Mouse (Mus musculus): Measurements from ENCODE around the gene Slc25a11. TPM values are rescaled to one million over a fixed set of nuclear protein-coding genes. Genes with fewer than 3 reads are reported as not detected.

Slc25a11 gene
- polyA plus RNA-seq, 1 experiment from 2014 or later: 121 TPM

DNA sequence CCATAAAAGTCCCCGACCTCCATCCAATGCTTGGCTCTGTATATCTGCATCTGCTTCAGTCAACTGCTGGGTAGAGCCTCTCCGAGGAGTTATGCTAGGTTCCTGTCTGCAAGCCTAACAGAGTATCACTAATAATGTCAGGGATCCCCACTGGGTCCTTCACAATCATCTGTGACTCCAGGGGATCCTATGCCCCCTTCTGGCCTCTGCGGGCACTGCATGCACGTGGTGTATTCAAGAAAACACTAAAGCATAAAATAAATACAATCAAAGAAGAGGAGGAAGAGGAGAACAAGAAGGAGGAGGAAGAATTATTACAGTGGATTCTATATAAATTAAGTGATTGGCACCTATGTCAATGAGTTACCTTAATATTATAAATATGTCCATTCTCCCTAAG, 21.8 kb downstream of the Slc25a11 start:
- DNase-seq (ENCODE audit: low spot score): peak; percentile 39
- Histone ChIP-seq H3K36me3 (ENCODE audit: insufficient read depth, low read length) (no peaks in the 10 kb centered on the region), H3K4me3 (ENCODE audit: low read depth, low read length) (no peak overlapping the region), H3K9ac (replicated peaks; ENCODE audit: low read depth) (no peak overlapping the region), H3K4me1 (ENCODE audit: insufficient read depth, low read depth, low read length) (no peaks in the 10 kb centered on the region), H3K27ac (ENCODE audit: low read length) (no peak overlapping the region), H3K27me3 (replicated peaks; ENCODE audit: insufficient read depth, low read length) (no peaks in the 10 kb centered on the region), H3K9me3 (ENCODE audit: low read length) (no peaks in the 10 kb centered on the region), H3K4me2 (replicated peaks; ENCODE audit: low read depth, low read length) (no peak overlapping the region)
- ATAC-seq: no peak
- 43% methylated on average over 4 of the region's 4 CpGs for WGBS
- TF ChIP-seq CTCF (IDR thresholded peaks at IDR 0.05) (peak; percentile 76), EP300 (IDR thresholded peaks at IDR 0.05) (no peak)

DNA sequence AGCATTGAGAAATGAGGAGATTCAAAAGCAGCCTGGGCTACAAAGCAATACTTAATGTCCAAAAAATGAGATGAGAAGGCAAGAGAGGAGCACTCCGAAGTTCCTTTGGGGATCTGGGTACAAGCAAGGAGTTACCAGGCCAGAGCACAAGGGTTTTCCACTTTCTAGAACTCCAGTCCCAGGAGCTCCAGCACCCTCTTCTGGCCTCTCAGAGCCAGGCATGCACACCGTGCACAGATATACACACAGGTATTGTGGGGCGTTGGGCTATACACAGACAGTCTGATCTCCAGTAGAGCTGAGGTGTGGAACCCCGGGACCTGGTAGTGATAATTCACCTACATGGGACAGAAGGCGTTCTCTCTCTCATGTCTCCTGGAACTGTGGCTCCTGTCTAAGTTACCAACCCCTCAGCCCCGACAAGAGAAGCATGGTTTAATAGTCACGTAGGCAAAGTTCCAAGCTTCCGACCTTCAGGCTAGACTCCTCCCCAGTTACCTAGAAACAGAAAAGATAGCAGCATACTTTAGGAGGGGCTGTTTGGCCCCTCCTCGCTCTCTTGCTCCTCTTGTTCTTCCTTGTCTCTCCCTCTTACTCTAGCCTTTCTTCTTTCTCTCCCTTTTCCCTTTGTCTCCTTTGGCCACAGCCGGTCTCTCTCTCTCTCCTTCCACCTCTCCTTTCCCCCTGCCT, 24.1 kb downstream of the Slc25a11 start:
- H3K4me2 ChIP-seq (replicated peaks; ENCODE audit: low read depth, low read length): no peak overlapping the region
- no peak for DNase-seq (ENCODE audit: low spot score)
- no peaks in the 10 kb centered on the region for H3K36me3 ChIP-seq (ENCODE audit: insufficient read depth, low read length)
- TF ChIP-seq CTCF (IDR thresholded peaks at IDR 0.05) (peak; percentile 49), EP300 (IDR thresholded peaks at IDR 0.05) (no peak)
- ATAC-seq: no peak
- no peaks in the 10 kb centered on the region for H3K9me3 ChIP-seq (ENCODE audit: low read length)
- H3K27ac ChIP-seq (ENCODE audit: low read length): no peak overlapping the region
- H3K27me3 ChIP-seq (replicated peaks; ENCODE audit: insufficient read depth, low read length): no peaks in the 10 kb centered on the region
- H3K4me3 ChIP-seq (ENCODE audit: low read depth, low read length): no peak overlapping the region
- H3K4me1 ChIP-seq (ENCODE audit: insufficient read depth, low read depth, low read length): no peaks in the 10 kb centered on the region
- no peak overlapping the region for H3K9ac ChIP-seq (replicated peaks; ENCODE audit: low read depth)
- WGBS: 56% methylated on average over 10 of the region's 10 CpGs

DNA sequence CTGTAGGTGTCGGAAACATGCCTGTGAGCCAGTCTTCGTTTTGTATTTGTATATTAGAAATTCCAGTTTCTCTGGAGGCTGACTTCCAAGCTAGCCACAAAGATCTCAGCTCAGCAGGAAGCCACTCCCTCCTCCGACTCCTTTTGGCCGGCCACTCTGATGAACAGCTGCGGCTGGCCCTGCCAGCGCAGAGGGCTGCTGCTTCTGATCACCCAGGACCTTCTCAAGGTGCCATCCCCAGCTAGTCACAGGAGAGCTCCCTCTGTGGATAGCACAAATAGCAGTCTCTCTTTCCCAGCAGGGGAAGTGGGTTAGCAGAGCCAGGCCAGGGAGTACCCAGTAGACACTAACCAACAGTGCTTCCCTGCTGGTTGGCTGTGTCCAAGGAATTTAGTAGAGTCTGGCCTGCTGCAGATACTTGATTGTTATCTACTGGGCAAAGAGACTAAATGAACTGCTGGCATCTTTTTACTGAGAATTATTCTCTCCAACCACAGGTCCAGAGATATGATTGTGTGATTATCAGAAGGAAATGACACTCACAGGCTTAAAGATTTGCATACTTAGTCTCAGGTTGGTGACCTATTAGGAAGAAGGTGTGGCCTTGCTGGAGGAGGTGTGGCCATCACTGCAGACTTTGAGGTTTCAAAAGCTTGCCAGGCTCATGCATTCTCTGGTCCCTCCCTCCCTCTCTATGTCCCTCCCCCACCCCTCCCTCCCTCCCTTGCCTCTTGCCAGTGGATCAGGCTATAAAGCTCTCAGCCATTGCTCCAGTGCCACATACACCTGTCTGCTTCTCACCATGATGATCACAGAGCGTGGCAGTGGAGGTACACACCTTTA, 25.1 kb downstream of the Slc25a11 start:
- H3K4me3 ChIP-seq (ENCODE audit: low read depth, low read length): no peak overlapping the region
- 0 out of 2 replicates have a peak, but pooled peaks have one; percentile 23 for TF ChIP-seq CTCF (IDR thresholded peaks at IDR 0.05)
- TF ChIP-seq EP300 (IDR thresholded peaks at IDR 0.05): no peak
- no peaks in the 10 kb centered on the region for H3K27me3 ChIP-seq (replicated peaks; ENCODE audit: insufficient read depth, low read length)
- no peaks in the 10 kb centered on the region for H3K9me3 ChIP-seq (ENCODE audit: low read length)
- H3K36me3 ChIP-seq (ENCODE audit: insufficient read depth, low read length): no peaks in the 10 kb centered on the region
- no peak overlapping the region for H3K27ac ChIP-seq (ENCODE audit: low read length)
- no peak overlapping the region for H3K4me2 ChIP-seq (replicated peaks; ENCODE audit: low read depth, low read length)
- DNase-seq (ENCODE audit: low spot score) (peak; percentile 60), ATAC-seq (peak; percentile 44)
- no peaks in the 10 kb centered on the region for H3K4me1 ChIP-seq (ENCODE audit: insufficient read depth, low read depth, low read length)
- no peak overlapping the region for H3K9ac ChIP-seq (replicated peaks; ENCODE audit: low read depth)
- 33% methylated on average over 7 of the region's 7 CpGs for WGBS

DNA sequence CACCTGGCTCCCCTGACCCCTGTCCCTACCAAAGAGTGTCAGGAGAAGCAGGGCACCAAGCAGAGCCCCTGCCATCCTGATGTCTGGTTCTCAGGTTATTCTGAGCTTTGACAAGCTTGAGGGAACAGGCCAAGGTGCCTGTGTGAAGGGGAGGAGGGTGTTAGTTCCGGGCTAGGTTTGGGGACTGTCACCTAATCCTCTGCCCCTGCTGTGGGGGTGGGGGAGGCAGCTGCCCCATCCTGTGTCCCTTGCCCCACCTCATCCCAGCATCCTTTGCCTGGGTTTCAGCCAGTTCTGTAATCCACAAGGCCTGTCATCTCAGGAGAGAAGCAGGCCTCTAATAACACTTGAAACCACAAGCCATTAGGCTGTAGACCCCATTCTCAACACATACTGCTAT, 28.2 kb downstream of the Slc25a11 start, which contains the start of gene Chrne:
Chrne (minus strand) TSS at position 116 of the 400 bp plus-strand sequence.
- no peak for DNase-seq (ENCODE audit: low spot score)
- no peak within 1 kb of the TSS for H3K27ac ChIP-seq (ENCODE audit: low read length)
- no peaks in the 10 kb centered on the region for H3K36me3 ChIP-seq (ENCODE audit: insufficient read depth, low read length)
- no peak for TF ChIP-seq EP300 (IDR thresholded peaks at IDR 0.05)
- TF ChIP-seq CTCF (IDR thresholded peaks at IDR 0.05): no peak
- no peaks in the 10 kb centered on the region for H3K9me3 ChIP-seq (ENCODE audit: low read length)
- no peak within 1 kb of the TSS for H3K4me3 ChIP-seq (ENCODE audit: low read depth, low read length)
- no peak within 1 kb of the TSS for H3K4me2 ChIP-seq (replicated peaks; ENCODE audit: low read depth, low read length)
- no peaks in the 10 kb centered on the region for H3K27me3 ChIP-seq (replicated peaks; ENCODE audit: insufficient read depth, low read length)
- no peak for ATAC-seq
- peaks cover 10% of the 10 kb centered on the region for H3K4me1 ChIP-seq (ENCODE audit: insufficient read depth, low read depth, low read length)
- 43% methylated on average over 1 of the region's 1 CpGs for WGBS
- no peak within 1 kb of the TSS for H3K9ac ChIP-seq (replicated peaks; ENCODE audit: low read depth)

DNA sequence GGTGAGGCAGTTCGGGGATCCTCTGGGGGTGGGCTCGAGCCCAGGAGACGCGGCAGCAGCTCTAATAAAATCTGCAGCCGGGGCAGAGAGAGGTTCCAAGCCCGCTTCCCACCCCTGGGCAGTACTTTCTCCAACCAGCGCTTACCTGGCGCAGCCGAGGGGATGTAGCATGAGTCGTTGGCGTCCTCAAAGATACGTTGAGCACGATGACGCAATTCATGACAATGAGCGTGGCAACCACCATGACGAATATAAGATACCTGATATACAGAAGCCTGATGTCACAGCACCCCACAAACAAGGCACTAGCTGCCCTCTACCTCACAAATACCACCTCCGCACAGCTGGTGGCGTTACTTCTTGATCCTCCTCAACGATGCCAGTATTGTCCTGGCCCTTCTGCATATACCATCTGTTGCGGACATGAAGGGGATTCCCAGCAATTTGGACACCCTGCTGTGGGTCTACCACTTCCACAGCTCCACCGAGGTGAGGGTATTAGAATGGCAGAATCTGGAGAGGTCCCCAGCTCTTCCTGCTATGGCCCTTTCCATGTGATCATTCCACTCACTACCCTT, 31.7 kb downstream of the Slc25a11 start, which contains the start of gene 4930544D05Rik:
4930544D05Rik (plus strand) TSS at position 333 of the 578 bp plus-strand sequence.
- ATAC-seq: peak; percentile 17
- Histone ChIP-seq H3K4me1 (ENCODE audit: insufficient read depth, low read depth, low read length) (peaks cover 10% of the 10 kb centered on the region), H3K4me3 (ENCODE audit: low read depth, low read length) (peak within 1 kb of the TSS; percentile 39), H3K27ac (ENCODE audit: low read length) (no peak within 1 kb of the TSS), H3K36me3 (ENCODE audit: insufficient read depth, low read length) (no peaks in the 10 kb centered on the region), H3K9ac (replicated peaks; ENCODE audit: low read depth) (no peak within 1 kb of the TSS), H3K4me2 (replicated peaks; ENCODE audit: low read depth, low read length) (peak within 1 kb of the TSS; percentile 69), H3K27me3 (replicated peaks; ENCODE audit: insufficient read depth, low read length) (no peaks in the 10 kb centered on the region), H3K9me3 (ENCODE audit: low read length) (no peaks in the 10 kb centered on the region)
- WGBS: 21% methylated on average over 21 of the region's 21 CpGs
- TF ChIP-seq EP300 (IDR thresholded peaks at IDR 0.05): no peak
- TF ChIP-seq CTCF (IDR thresholded peaks at IDR 0.05): no peak
- no peak for DNase-seq (ENCODE audit: low spot score)

DNA sequence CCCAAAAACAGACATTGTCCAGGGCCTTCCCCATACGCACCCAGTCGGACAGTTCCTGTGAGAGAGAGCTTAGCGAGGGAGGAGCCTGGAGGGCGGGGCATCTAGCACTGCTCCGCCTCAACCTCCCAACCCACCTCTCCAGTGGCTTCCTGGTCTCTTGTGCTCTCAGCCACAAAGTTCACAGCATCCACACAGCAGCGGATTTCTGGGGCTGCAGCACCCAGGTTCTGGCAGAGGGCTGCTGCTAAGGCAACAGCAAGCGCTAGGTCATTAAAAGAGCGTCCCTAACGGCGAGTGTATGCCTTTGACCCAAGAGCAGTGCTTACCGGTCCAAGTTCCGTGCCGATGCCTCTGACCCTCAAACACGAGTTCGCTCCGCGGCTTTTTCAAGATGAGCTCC, 32.2 kb downstream of the Slc25a11 start:
- peak overlapping the region; percentile 39 for H3K4me3 ChIP-seq (ENCODE audit: low read depth, low read length)
- H3K4me2 ChIP-seq (replicated peaks; ENCODE audit: low read depth, low read length): peak overlapping the region; percentile 69
- H3K9me3 ChIP-seq (ENCODE audit: low read length): no peaks in the 10 kb centered on the region
- WGBS: 2% methylated on average over 17 of the region's 17 CpGs
- peak; percentile 90 for ATAC-seq
- no peaks in the 10 kb centered on the region for H3K27me3 ChIP-seq (replicated peaks; ENCODE audit: insufficient read depth, low read length)
- DNase-seq (ENCODE audit: low spot score): peak; percentile 92
- no peaks in the 10 kb centered on the region for H3K36me3 ChIP-seq (ENCODE audit: insufficient read depth, low read length)
- H3K27ac ChIP-seq (ENCODE audit: low read length): no peak overlapping the region
- TF ChIP-seq CTCF (IDR thresholded peaks at IDR 0.05) (peak; percentile 44), EP300 (IDR thresholded peaks at IDR 0.05) (no peak)
- H3K9ac ChIP-seq (replicated peaks; ENCODE audit: low read depth): no peak overlapping the region
- peaks cover 10% of the 10 kb centered on the region for H3K4me1 ChIP-seq (ENCODE audit: insufficient read depth, low read depth, low read length)

Measured in lung, postnatal 0 days (tissue).